Mouse (Mus musculus): ENCODE measurements at regions not wholly inside any gene's neighbourhood (a gene's known extent, or its start where the extent isn't known, plus 50 kb on each side); places are given as distances from the start of the nearest gene placed in this dataset.
A peak's percentile ranks its signal among the peaks of the same experiment; 100 is the strongest.

GRCm38 (mm10) chr16:31508981-31509380, 86.9 kb downstream of the Bdh1 start:
- Histone ChIP-seq H3K4me3 (replicated peaks; ENCODE audit: low read length) (peak overlapping the region; percentile 19), H3K27me3 (ENCODE audit: control insufficient read depth, insufficient read depth, low read length) (no peaks in the 10 kb centered on the region), H3K9ac (ENCODE audit: low read depth, low read length, severe bottlenecking) (peak overlapping the region; percentile 45), H3K4me1 (ENCODE audit: control insufficient read depth, insufficient read depth, low read length) (peaks cover 30% of the 10 kb centered on the region), H3K9me3 (ENCODE audit: control insufficient read depth, low read length) (no peaks in the 10 kb centered on the region), H3K4me2 (replicated peaks; ENCODE audit: low read depth, low read length, severe bottlenecking) (peak overlapping the region; percentile 42), H3K27ac (replicated peaks; ENCODE audit: low read depth, low read length) (peak overlapping the region; percentile 89), H3K36me3 (ENCODE audit: control insufficient read depth, insufficient read depth, low read length) (no peaks in the 10 kb centered on the region)
- DNase-seq (ENCODE audit: low spot score) (peak; percentile 89), ATAC-seq (ENCODE audit: low FRiP score, low read depth) (peak; percentile 90)
- 0 out of 2 replicates have a peak, but pooled peaks have one; percentile 14 for TF ChIP-seq POLR2A (IDR thresholded peaks at IDR 0.05; ENCODE audit: borderline replicate concordance, extremely low read depth, insufficient read depth, insufficient read length)
- WGBS: 3% methylated on average over 18 of the region's 18 CpGs

GRCm38 (mm10) chr16:31510097-31510496, 88.0 kb downstream of the Bdh1 start:
- Histone ChIP-seq H3K27me3 (ENCODE audit: control insufficient read depth, insufficient read depth, low read length) (no peaks in the 10 kb centered on the region), H3K9me3 (ENCODE audit: control insufficient read depth, low read length) (no peaks in the 10 kb centered on the region), H3K4me3 (replicated peaks; ENCODE audit: low read length) (no peak overlapping the region), H3K9ac (ENCODE audit: low read depth, low read length, severe bottlenecking) (no peak overlapping the region), H3K36me3 (ENCODE audit: control insufficient read depth, insufficient read depth, low read length) (no peaks in the 10 kb centered on the region), H3K27ac (replicated peaks; ENCODE audit: low read depth, low read length) (no peak overlapping the region), H3K4me1 (ENCODE audit: control insufficient read depth, insufficient read depth, low read length) (peaks cover 30% of the 10 kb centered on the region), H3K4me2 (replicated peaks; ENCODE audit: low read depth, low read length, severe bottlenecking) (no peak overlapping the region)
- 61% methylated on average over 8 of the region's 8 CpGs for WGBS
- no peak for TF ChIP-seq POLR2A (IDR thresholded peaks at IDR 0.05; ENCODE audit: borderline replicate concordance, extremely low read depth, insufficient read depth, insufficient read length)
- DNase-seq (ENCODE audit: low spot score) (no peak), ATAC-seq (ENCODE audit: low FRiP score, low read depth) (no peak)

- WGBS: 83% methylated on average over 3 of the region's 3 CpGs
- Histone ChIP-seq H3K9me3 (ENCODE audit: control insufficient read depth, low read length) (no peaks in the 10 kb centered on the region), H3K27ac (replicated peaks; ENCODE audit: low read depth, low read length) (no peak overlapping the region), H3K4me1 (ENCODE audit: control insufficient read depth, insufficient read depth, low read length) (no peaks in the 10 kb centered on the region), H3K4me2 (replicated peaks; ENCODE audit: low read depth, low read length, severe bottlenecking) (no peak overlapping the region), H3K27me3 (ENCODE audit: control insufficient read depth, insufficient read depth, low read length) (no peaks in the 10 kb centered on the region), H3K9ac (ENCODE audit: low read depth, low read length, severe bottlenecking) (no peak overlapping the region), H3K36me3 (ENCODE audit: control insufficient read depth, insufficient read depth, low read length) (no peaks in the 10 kb centered on the region), H3K4me3 (replicated peaks; ENCODE audit: low read length) (no peak overlapping the region)
- no peak for TF ChIP-seq POLR2A (IDR thresholded peaks at IDR 0.05; ENCODE audit: borderline replicate concordance, extremely low read depth, insufficient read depth, insufficient read length)
- no peak for ATAC-seq (ENCODE audit: low FRiP score, low read depth)
- no peak for DNase-seq (ENCODE audit: low spot score)
Measured at GRCm38 (mm10) chr16:31518816-31519215, 96.7 kb downstream of the Bdh1 start.

- H3K9ac ChIP-seq (ENCODE audit: low read depth, low read length, severe bottlenecking): no peak overlapping the region
Measured at GRCm38 (mm10) chr16:31520081-31520480, 98.0 kb downstream of the Bdh1 start.

GRCm38 (mm10) chr16:31521786-31522185, 99.7 kb downstream of the Bdh1 start:
- TF ChIP-seq POLR2A (IDR thresholded peaks at IDR 0.05; ENCODE audit: borderline replicate concordance, extremely low read depth, insufficient read depth, insufficient read length): no peak
- no peak overlapping the region for H3K4me2 ChIP-seq (replicated peaks; ENCODE audit: low read depth, low read length, severe bottlenecking)

More at GRCm38 (mm10) chr16:31520081-31520480, 98.0 kb downstream of the Bdh1 start:
- ATAC-seq (ENCODE audit: low FRiP score, low read depth) (no peak), DNase-seq (ENCODE audit: low spot score) (no peak)
- no peak overlapping the region for H3K27ac ChIP-seq (replicated peaks; ENCODE audit: low read depth, low read length)
- WGBS: 81% methylated on average over 9 of the region's 9 CpGs
- no peak overlapping the region for H3K4me3 ChIP-seq (replicated peaks; ENCODE audit: low read length)
- TF ChIP-seq POLR2A (IDR thresholded peaks at IDR 0.05; ENCODE audit: borderline replicate concordance, extremely low read depth, insufficient read depth, insufficient read length): no peak
- no peaks in the 10 kb centered on the region for H3K27me3 ChIP-seq (ENCODE audit: control insufficient read depth, insufficient read depth, low read length)
- no peaks in the 10 kb centered on the region for H3K9me3 ChIP-seq (ENCODE audit: control insufficient read depth, low read length)
- no peak overlapping the region for H3K4me2 ChIP-seq (replicated peaks; ENCODE audit: low read depth, low read length, severe bottlenecking)
- no peaks in the 10 kb centered on the region for H3K4me1 ChIP-seq (ENCODE audit: control insufficient read depth, insufficient read depth, low read length)
- H3K36me3 ChIP-seq (ENCODE audit: control insufficient read depth, insufficient read depth, low read length): no peaks in the 10 kb centered on the region

More at GRCm38 (mm10) chr16:31521786-31522185, 99.7 kb downstream of the Bdh1 start:
- H3K27ac ChIP-seq (replicated peaks; ENCODE audit: low read depth, low read length): no peak overlapping the region
- no peak for ATAC-seq (ENCODE audit: low FRiP score, low read depth)
- H3K9me3 ChIP-seq (ENCODE audit: control insufficient read depth, low read length): no peaks in the 10 kb centered on the region
- no peaks in the 10 kb centered on the region for H3K4me1 ChIP-seq (ENCODE audit: control insufficient read depth, insufficient read depth, low read length)
- H3K9ac ChIP-seq (ENCODE audit: low read depth, low read length, severe bottlenecking): no peak overlapping the region
- no peaks in the 10 kb centered on the region for H3K27me3 ChIP-seq (ENCODE audit: control insufficient read depth, insufficient read depth, low read length)
- no peaks in the 10 kb centered on the region for H3K36me3 ChIP-seq (ENCODE audit: control insufficient read depth, insufficient read depth, low read length)
- WGBS: 79% methylated on average over 6 of the region's 6 CpGs
- DNase-seq (ENCODE audit: low spot score): no peak
- H3K4me3 ChIP-seq (replicated peaks; ENCODE audit: low read length): no peak overlapping the region
